Mouse (Mus musculus) right cerebral cortex, postnatal 10 days (tissue): Measurements from ENCODE around the gene Shank2.
A peak's percentile ranks its signal among the peaks of the same experiment; 100 is the strongest.

Experiments used
- DNase-seq, 2 experiments: peaks; one replicate each; pipeline ENCODE4 v3.0.0; 2021; ENCODE audit warnings: low spot score in 2 of 2

The Shank2 gene

GRCm38 (mm10) chr7:144268778-144269177 lies 267.1 kb downstream of the Shank2 start:
- DNase-seq, result no peak

- DNase-seq, result no peak
Measured at GRCm38 (mm10) chr7:144271074-144271473, 269.3 kb downstream of the Shank2 start.

GRCm38 (mm10) chr7:144278703-144279102 lies 277.0 kb downstream of the Shank2 start:
- DNase-seq, result no peak

GRCm38 (mm10) chr7:144283701-144284100 lies 282.0 kb downstream of the Shank2 start:
- DNase-seq, result peak in 1 of 2 experiments; percentile 49

GRCm38 (mm10) chr7:144284241-144285065 lies 282.7 kb downstream of the Shank2 start:
- peak; percentile 76 to 81 for DNase-seq

- DNase-seq, result no peak
Measured at GRCm38 (mm10) chr7:144285066-144285633, 283.4 kb downstream of the Shank2 start.

- no peak for DNase-seq
Measured at GRCm38 (mm10) chr7:144285912-144286311, 284.2 kb downstream of the Shank2 start.

GRCm38 (mm10) chr7:144287991-144288390 lies 286.3 kb downstream of the Shank2 start:
- no peak for DNase-seq

GRCm38 (mm10) chr7:144291478-144291877 lies 289.8 kb downstream of the Shank2 start:
- no peak for DNase-seq

- no peak for DNase-seq
Measured at GRCm38 (mm10) chr7:144293611-144294010, 291.9 kb downstream of the Shank2 start.

GRCm38 (mm10) chr7:144294239-144295200 lies 292.8 kb downstream of the Shank2 start:
- no peak for DNase-seq

GRCm38 (mm10) chr7:144299351-144299750 lies 297.6 kb downstream of the Shank2 start:
- no peak for DNase-seq

GRCm38 (mm10) chr7:144301646-144302045 lies 299.9 kb downstream of the Shank2 start:
- DNase-seq, result no peak

- DNase-seq, result no peak
Measured at GRCm38 (mm10) chr7:144302498-144302897, 300.8 kb downstream of the Shank2 start.

- DNase-seq, result no peak
Measured at GRCm38 (mm10) chr7:144307853-144308409, 306.2 kb downstream of the Shank2 start.

GRCm38 (mm10) chr7:144314438-144315105 lies 312.8 kb downstream of the Shank2 start:
- DNase-seq, result peak in 1 of 2 experiments; percentile 42

- DNase-seq, result no peak
Measured at GRCm38 (mm10) chr7:144316224-144316623, 314.5 kb downstream of the Shank2 start.

- peak; percentile 81 to 86 for DNase-seq
Measured at GRCm38 (mm10) chr7:144316797-144317196, 315.1 kb downstream of the Shank2 start.

GRCm38 (mm10) chr7:144324077-144324476 lies 322.3 kb downstream of the Shank2 start:
- no peak for DNase-seq

GRCm38 (mm10) chr7:144324861-144325260 lies 323.1 kb downstream of the Shank2 start:
- DNase-seq, result no peak

GRCm38 (mm10) chr7:144325603-144326002 lies 323.9 kb downstream of the Shank2 start:
- peak; percentile 83 to 88 for DNase-seq
